Mouse (Mus musculus) liver, embryonic 15.5 days (tissue): ENCODE measurements at regions not wholly inside any gene's neighbourhood (a gene's known extent, or its start where the extent isn't known, plus 50 kb on each side); places are given as distances from the start of the nearest gene placed in this dataset.

Source experiments
- ATAC-seq: fragments of 200-750 bp; cut with Nextera tagmentation; 2 replicates; pipeline ENCODE4 v1.8.0; 2017; ENCODE audit warnings: moderate number of reproducible peaks, mild to moderate bottlenecking, moderate library complexity; ENCODE audit not compliant: insufficient read depth
- H3K27ac ChIP-seq: fragments of 300-500 bp; sonication (generic); replicated peaks from 2 replicates; pipeline ENCODE4 v1.5.1; 2015; ENCODE audit warnings: mild to moderate bottlenecking, inconsistent platforms
- H3K27me3 ChIP-seq: fragments of 300-500 bp; sonication (generic); 2 replicates; pipeline ENCODE4 v1.6.1; 2015; ENCODE audit warnings: mild to moderate bottlenecking, inconsistent platforms
- H3K36me3 ChIP-seq: fragments of 300-500 bp; sonication (generic); replicated peaks from 2 replicates; pipeline ENCODE4 v1.6.1; 2015; ENCODE audit warnings: moderate library complexity, mild to moderate bottlenecking, inconsistent platforms
- H3K4me1 ChIP-seq: fragments of 300-500 bp; sonication (generic); replicated peaks from 2 replicates; pipeline ENCODE4 v1.6.1; 2015; ENCODE audit warnings: inconsistent platforms
- H3K4me2 ChIP-seq: fragments of 300-500 bp; sonication (generic); 2 replicates; pipeline ENCODE4 v1.6.1; 2015; ENCODE audit warnings: moderate library complexity, mild to moderate bottlenecking, inconsistent platforms
- H3K4me3 ChIP-seq: fragments of 300-500 bp; sonication (generic); replicated peaks from 2 replicates; pipeline ENCODE4 v1.5.1; 2015; ENCODE audit warnings: mild to moderate bottlenecking, inconsistent platforms
- H3K9ac ChIP-seq: fragments of 300-500 bp; sonication (generic); 2 replicates; pipeline ENCODE4 v1.6.1; 2015; ENCODE audit warnings: moderate library complexity, mild to moderate bottlenecking, inconsistent platforms
- H3K9me3 ChIP-seq: fragments of 300-500 bp; sonication (generic); replicated peaks from 2 replicates; pipeline ENCODE4 v1.6.1; 2016; ENCODE audit warnings: inconsistent platforms
- WGBS: fragments of 180-500 bp; shearing (Covaris S2); methylation state at CpG from one replicate; pipeline ENCODE4 v1.1.7; 2015; ENCODE audit warnings: mixed read lengths; ENCODE audit not compliant: insufficient replicate concordance; 5-methylcytosine and 5-hydroxymethylcytosine counted together

DNA sequence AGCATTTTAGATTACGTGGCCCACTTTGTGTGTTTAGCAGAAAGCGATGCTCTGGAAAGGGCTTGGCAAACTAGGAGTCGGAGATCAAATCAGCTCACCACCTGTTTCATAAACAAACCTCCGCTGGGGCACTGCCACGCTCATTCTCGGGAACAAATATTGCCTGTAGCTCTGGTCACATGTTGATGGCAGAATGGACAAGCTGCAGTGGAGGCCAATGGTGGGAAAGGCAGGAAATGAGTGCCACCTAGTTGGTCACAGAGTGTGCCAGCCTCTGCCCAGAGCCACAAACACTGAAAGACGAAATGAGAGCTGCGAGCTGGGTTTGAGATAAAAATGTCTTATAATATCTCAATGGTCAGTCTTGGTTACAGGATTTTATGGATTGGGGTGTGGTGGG is 259.2 kb upstream of the Csf3r start:
- WGBS = 69% methylated on average over 8 of the region's 8 CpGs
- H3K27me3 ChIP-seq = no peaks in the 10 kb centered on the region
- ATAC-seq = no peak

DNA sequence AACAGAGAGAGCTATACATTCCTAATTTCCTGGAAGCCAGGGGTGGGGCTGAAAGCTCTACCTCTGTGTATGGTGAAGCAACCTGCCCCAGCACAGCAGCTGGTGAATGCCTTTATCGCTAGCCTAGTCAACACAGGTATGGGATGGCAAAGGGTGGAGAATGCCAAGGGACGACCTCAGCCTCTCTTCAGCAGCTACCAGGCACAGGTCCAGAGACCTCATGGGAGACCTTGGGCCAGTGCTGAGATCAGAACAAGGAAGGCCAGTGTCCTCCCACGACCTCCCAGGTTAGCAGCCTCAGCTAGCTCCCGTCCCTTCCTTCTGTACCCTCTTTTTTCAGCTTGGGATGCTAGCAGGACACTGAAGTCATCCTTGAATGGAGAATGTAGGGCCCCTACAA is 247.2 kb upstream of the Csf3r start:
- WGBS = 55% methylated on average over 4 of the region's 4 CpGs
- H3K4me3 ChIP-seq = no peak overlapping the region
- no peaks in the 10 kb centered on the region; the same call in none of the 2 replicates for H3K27me3 ChIP-seq
- H3K36me3 ChIP-seq = no peaks in the 10 kb centered on the region
- no peaks in the 10 kb centered on the region for H3K4me1 ChIP-seq
- no peaks in the 10 kb centered on the region for H3K9me3 ChIP-seq
- no peak for ATAC-seq
- no peak overlapping the region for H3K9ac ChIP-seq
- H3K27ac ChIP-seq = no peak overlapping the region
- H3K4me2 ChIP-seq = no peak overlapping the region

More for the DNA sequence above, 259.2 kb upstream of the Csf3r start:
- Histone ChIP-seq H3K4me3 (no peak overlapping the region), H3K4me2 (no peak overlapping the region), H3K36me3 (no peaks in the 10 kb centered on the region), H3K27ac (no peak overlapping the region), H3K9ac (no peak overlapping the region), H3K9me3 (no peaks in the 10 kb centered on the region), H3K4me1 (no peaks in the 10 kb centered on the region)

DNA sequence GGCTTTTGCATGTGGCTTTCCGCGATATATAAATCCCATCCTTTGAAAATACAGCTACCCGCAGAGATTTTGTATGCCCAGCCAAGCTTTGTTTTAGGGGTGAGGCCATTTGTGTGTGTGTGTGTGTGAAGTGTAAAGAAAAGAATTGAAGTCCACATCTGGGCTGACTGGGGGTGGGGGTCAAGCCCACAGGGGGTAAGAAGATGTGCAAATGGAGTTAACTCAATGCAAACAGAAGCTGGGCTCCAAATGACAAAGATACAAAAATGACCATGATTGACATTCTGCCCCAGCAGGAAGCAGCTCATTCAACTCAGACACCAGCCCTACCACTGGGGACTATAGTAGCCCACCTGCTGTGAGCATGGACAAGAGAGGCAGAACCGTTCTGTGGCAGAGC is 244.2 kb upstream of the Csf3r start:
- H3K9me3 ChIP-seq = no peaks in the 10 kb centered on the region
- no peak overlapping the region for H3K4me3 ChIP-seq
- 36% methylated on average over 4 of the region's 4 CpGs for WGBS
- no peaks in the 10 kb centered on the region for H3K4me1 ChIP-seq
- no peak overlapping the region for H3K4me2 ChIP-seq
- H3K36me3 ChIP-seq = no peaks in the 10 kb centered on the region
- no peak for ATAC-seq
- no peaks in the 10 kb centered on the region; the same call in none of the 2 replicates for H3K27me3 ChIP-seq
- H3K27ac ChIP-seq = no peak overlapping the region
- no peak overlapping the region for H3K9ac ChIP-seq

DNA sequence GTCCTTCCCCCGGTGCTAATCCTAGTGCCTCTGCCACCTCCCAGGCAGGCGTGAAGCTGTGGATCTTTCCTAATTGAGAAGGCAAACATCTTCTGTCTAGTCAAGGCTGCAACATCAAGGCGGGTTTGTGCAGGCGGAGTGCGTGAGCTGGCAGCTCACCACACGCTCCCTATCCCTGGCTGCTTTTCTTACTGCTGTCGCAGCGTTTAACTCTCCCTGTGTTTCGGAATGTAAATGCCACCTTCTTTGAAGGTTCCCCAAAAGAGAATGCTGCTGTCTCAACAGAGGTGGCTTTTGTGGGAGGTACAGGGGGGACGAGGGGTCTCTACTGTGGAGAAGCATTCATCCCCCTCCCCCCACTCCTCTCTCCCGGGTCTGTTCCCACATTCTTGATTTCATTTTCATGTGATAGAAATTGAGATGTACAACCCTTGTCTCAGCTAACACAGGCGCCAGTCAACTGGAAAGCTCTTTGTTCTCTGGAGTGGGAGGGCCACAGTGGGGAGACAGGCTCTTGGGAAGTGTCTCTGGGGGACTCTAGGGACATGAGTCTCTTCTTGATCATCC is 243.3 kb upstream of the Csf3r start:
- WGBS = 19% methylated on average over 12 of the region's 12 CpGs
- Histone ChIP-seq H3K4me2 (no peak overlapping the region), H3K27ac (no peak overlapping the region), H3K27me3 (no peaks in the 10 kb centered on the region; the same call in none of the 2 replicates), H3K4me3 (no peak overlapping the region), H3K36me3 (no peaks in the 10 kb centered on the region), H3K9me3 (no peaks in the 10 kb centered on the region), H3K4me1 (no peaks in the 10 kb centered on the region), H3K9ac (no peak overlapping the region)
- no peak for ATAC-seq

DNA sequence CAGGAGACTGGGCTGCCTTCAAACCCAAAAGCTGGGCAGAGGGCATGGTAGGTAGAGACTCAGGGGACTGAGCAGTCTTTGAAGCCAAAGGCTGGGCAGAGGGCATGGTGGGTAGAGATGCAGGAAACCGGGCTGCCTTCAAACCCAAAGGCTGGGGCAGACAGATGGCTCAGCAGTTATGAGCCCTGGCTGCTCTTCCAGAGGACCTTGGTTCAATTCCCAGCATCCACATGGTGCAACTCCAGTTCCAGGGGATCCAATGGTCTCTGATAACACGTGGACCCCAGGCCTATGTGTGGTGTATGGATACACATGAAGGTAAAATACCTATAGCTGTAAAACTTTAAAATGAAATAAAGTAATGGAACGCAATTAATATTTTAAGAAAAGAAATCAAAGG is 242.0 kb upstream of the Csf3r start:
- Histone ChIP-seq H3K4me2 (no peak overlapping the region), H3K4me3 (no peak overlapping the region), H3K27me3 (no peaks in the 10 kb centered on the region; the same call in none of the 2 replicates), H3K27ac (no peak overlapping the region), H3K4me1 (no peaks in the 10 kb centered on the region), H3K36me3 (no peaks in the 10 kb centered on the region), H3K9ac (no peak overlapping the region), H3K9me3 (no peaks in the 10 kb centered on the region)
- WGBS = 45% methylated on average over 3 of the region's 3 CpGs
- no peak for ATAC-seq

DNA sequence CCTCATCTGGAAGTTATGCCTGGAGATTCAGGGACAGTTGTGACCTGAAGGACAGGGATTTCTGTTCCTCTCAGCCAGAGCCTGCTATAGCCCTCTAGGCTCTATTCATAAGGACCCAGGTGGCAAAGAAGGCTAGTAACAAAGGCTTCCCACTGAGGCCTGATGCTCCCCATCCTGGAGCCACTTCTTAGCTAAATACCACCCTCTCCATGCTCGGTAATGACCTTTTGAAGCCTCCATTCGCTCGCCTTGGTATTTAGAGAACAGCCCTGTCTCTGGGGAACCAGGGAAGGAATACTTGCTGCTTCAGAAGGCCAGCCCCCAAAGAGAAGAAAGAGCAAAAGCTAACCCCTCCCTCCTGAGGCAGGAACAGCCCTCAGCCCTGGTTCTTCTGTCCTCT is 238.3 kb upstream of the Csf3r start:
- H3K9ac ChIP-seq = no peak overlapping the region
- no peaks in the 10 kb centered on the region; the same call in 1 of the 2 replicates for H3K27me3 ChIP-seq
- no peak overlapping the region for H3K4me3 ChIP-seq
- 25% methylated on average over 3 of the region's 3 CpGs for WGBS
- no peak overlapping the region for H3K4me2 ChIP-seq
- H3K9me3 ChIP-seq = no peaks in the 10 kb centered on the region
- H3K27ac ChIP-seq = no peak overlapping the region
- H3K4me1 ChIP-seq = no peaks in the 10 kb centered on the region
- H3K36me3 ChIP-seq = no peaks in the 10 kb centered on the region
- no peak for ATAC-seq

DNA sequence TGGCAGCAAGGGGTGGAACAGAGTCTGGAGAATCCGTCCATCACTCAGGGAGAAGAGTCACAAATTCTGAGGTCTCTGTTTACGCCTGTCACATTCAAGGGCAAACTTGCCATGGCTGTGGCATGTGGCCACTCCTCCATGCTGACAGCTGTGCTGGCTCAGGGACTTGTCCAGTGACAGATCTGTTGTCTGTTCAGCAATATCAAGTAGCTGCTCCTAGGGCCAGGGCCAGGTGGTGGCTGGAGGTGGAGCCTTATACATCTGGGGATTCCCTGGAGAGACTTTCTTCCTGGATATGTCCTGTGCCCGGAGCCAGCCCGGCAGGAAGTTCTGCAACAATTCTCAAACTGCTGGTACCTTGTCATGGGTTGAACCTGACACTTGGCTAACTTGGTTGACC is 229.7 kb upstream of the Csf3r start:
- Histone ChIP-seq H3K4me1 (no peaks in the 10 kb centered on the region), H3K9ac (no peak overlapping the region), H3K4me3 (no peak overlapping the region), H3K27ac (no peak overlapping the region), H3K4me2 (no peak overlapping the region), H3K9me3 (no peaks in the 10 kb centered on the region), H3K27me3 (no peaks in the 10 kb centered on the region), H3K36me3 (no peaks in the 10 kb centered on the region)
- ATAC-seq = no peak
- 58% methylated on average over 4 of the region's 4 CpGs for WGBS

DNA sequence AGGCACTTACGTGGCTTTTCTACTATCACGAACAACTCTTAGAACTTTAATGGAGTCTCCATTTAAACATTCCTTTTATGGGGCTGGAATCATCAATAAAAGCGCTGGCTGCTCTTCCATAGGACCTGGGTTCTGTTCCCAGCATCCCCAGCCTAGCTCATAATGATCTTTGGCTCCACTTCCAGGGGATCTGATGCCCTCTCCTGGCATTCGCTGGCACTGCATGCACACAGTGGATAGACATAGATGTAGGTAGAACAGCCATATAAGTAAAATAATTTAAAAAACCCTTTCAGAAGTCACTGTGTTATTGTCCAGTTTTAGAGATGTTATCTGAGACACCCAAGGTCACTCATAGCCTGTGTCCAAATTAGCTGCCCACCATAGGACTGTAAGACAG is 216.4 kb upstream of the Csf3r start:
- Histone ChIP-seq H3K4me1 (no peaks in the 10 kb centered on the region), H3K4me3 (no peak overlapping the region), H3K36me3 (no peaks in the 10 kb centered on the region), H3K9ac (no peak overlapping the region), H3K4me2 (no peak overlapping the region), H3K9me3 (no peaks in the 10 kb centered on the region; the same call in 1 of the 2 replicates), H3K27ac (no peak overlapping the region), H3K27me3 (no peaks in the 10 kb centered on the region)
- 65% methylated on average over 4 of the region's 4 CpGs for WGBS
- no peak for ATAC-seq

DNA sequence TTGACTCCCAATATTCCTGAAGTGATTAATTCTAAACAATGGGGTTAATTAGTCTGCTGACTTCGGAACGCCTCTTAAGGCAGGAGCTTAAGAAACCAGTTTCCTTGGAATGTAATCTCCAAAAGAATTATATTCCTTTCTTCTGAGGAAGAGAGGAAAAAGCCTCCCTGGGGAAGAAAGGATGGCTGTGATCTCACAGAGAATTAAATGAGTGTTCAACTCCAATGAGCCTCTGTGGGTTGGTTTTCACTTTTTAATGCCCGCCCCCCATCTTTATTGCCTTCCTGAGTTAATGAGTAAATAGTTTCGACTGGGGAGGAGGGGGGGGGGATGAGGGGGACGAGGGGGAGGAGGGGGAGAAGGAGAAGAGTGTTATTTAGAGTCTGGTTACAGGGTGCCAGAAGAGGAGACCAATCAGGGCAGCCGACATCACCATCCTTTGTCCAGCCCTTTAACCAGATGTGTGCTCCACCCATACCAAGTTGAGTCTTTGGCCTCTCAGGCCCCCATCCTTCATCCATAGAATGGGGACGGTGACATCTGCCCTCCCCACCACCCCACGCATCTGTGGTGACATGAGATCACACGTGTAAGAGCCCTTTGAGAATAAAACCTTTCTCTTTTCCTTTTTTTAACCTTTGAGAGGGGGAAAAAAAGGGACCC is 214.8 kb upstream of the Csf3r start:
- Histone ChIP-seq H3K36me3 (no peaks in the 10 kb centered on the region), H3K4me2 (no peak overlapping the region), H3K9ac (no peak overlapping the region), H3K4me1 (no peaks in the 10 kb centered on the region), H3K27me3 (no peaks in the 10 kb centered on the region), H3K9me3 (no peaks in the 10 kb centered on the region; the same call in 1 of the 2 replicates), H3K4me3 (no peak overlapping the region), H3K27ac (no peak overlapping the region)
- 22% methylated on average over 9 of the region's 9 CpGs for WGBS
- ATAC-seq = no peak

DNA sequence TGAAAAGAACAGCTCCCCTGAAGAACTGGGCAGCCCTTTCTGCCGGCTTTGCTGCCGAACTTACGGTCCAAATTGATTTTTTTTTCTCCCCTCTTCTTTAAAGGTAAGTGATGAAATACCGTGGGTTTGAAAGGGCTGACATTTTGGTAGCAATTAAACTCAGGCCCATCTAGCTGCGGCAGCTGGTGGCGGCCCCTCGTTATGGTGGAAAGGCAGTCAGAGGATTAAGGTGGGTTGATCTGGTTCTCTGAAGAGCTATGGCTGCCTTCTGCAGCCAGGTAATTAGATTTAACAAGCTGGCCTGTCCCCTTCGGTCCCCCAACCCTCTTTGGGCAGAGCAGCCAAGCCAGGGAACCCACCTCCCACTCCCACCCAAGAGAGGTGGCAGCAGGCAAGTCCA is 214.1 kb upstream of the Csf3r start:
- H3K36me3 ChIP-seq = no peaks in the 10 kb centered on the region
- no peaks in the 10 kb centered on the region for H3K27me3 ChIP-seq
- H3K4me2 ChIP-seq = no peak overlapping the region
- ATAC-seq = no peak
- no peak overlapping the region for H3K27ac ChIP-seq
- no peaks in the 10 kb centered on the region; the same call in 1 of the 2 replicates for H3K9me3 ChIP-seq
- no peak overlapping the region for H3K9ac ChIP-seq
- H3K4me3 ChIP-seq = no peak overlapping the region
- H3K4me1 ChIP-seq = no peaks in the 10 kb centered on the region
- WGBS = 58% methylated on average over 8 of the region's 8 CpGs

DNA sequence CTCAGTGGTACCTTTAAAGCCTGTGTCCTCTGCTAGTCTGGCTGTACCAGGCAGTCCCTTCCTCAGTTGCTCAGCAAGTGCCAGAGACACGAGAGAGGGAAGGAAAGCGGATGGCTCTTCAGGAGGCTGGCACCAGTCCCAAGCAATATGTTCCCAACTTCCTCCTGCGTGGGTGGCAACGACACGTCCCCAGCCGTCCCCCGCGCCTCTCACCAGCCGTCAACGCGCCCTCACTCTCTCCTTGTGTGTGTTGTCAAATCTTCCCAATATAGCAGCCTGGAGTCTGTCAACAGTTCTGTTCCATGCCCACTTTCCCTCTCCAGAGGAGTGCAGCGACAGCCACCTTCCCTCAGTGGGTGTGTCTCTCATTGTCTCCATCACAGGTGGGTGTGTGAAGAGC is 210.0 kb upstream of the Csf3r start:
- no peaks in the 10 kb centered on the region for H3K36me3 ChIP-seq
- ATAC-seq = no peak
- H3K27me3 ChIP-seq = no peaks in the 10 kb centered on the region
- no peaks in the 10 kb centered on the region for H3K9me3 ChIP-seq
- H3K9ac ChIP-seq = no peak overlapping the region
- no peak overlapping the region for H3K4me2 ChIP-seq
- H3K4me1 ChIP-seq = no peaks in the 10 kb centered on the region
- H3K27ac ChIP-seq = no peak overlapping the region
- 72% methylated on average over 12 of the region's 12 CpGs for WGBS
- no peak overlapping the region for H3K4me3 ChIP-seq

DNA sequence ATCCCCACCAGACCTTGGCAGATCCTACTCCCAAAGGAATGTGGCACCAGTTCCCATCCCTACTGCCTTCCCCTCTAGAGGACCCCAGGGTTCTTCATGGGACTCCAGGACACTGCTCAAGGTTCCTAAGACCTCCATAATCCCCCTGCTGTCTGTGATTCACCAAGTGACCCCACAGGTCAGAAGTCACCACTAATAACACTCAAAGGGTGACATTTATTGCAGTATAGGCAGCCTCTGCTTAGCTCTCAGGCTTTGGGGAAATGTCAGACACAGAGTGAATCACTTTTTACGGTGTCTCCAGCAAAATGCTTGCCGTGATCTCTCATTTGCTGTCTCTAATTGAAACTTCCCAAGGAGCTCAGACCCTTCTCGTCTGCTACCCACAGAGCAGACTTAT is 209.1 kb upstream of the Csf3r start:
- no peak overlapping the region for H3K27ac ChIP-seq
- no peaks in the 10 kb centered on the region for H3K4me1 ChIP-seq
- no peaks in the 10 kb centered on the region for H3K27me3 ChIP-seq
- no peak overlapping the region for H3K9ac ChIP-seq
- H3K4me3 ChIP-seq = no peak overlapping the region
- H3K36me3 ChIP-seq = no peaks in the 10 kb centered on the region
- H3K9me3 ChIP-seq = no peaks in the 10 kb centered on the region
- H3K4me2 ChIP-seq = no peak overlapping the region
- no peak for ATAC-seq
- WGBS = 34% methylated on average over 3 of the region's 3 CpGs
